16 mouse cellular contexts compared by ENCODE assay signal in genomic region chr16:36553624-36554023, GRCm38 (mm10). TPM values are rescaled to one million over a fixed set of nuclear protein-coding genes. Genes with fewer than 3 reads are reported as not detected.
DNase-seq lines count a peak whose midpoint lies in the region; ATAC-seq and TF ChIP-seq lines count a peak whose summit lies in the region.
"Had no signal": no experiment of that assay in that cellular context is flagged by ENCODE, and none has a peak within 500 bp of the region (broad histone marks: within the 10 kb centered on the region; RNA-seq: fewer than 3 reads in every experiment).

No protein-coding gene starts in this region.

- H3K9me3 ChIP-seq in liver, postnatal 0 days (ENCODE audit: low read length): no peaks in the 10 kb centered on the region; the same call in 1 of the 2 replicates
- H3K9me3 ChIP-seq in liver, embryonic 11.5 days (ENCODE audit: control insufficient read depth, low read length): peaks cover 5% of the 10 kb centered on the region; the same call in 1 of the 2 replicates
- H3K9me3 ChIP-seq: midbrain, embryonic 15.5 days had no signal

- H3K36me3 ChIP-seq in liver, postnatal 0 days (replicated peaks; ENCODE audit: insufficient read depth, low read length): no peaks in the 10 kb centered on the region
- no peaks in the 10 kb centered on the region for H3K36me3 ChIP-seq in liver, embryonic 11.5 days (ENCODE audit: control insufficient read depth, insufficient read depth, low read length)
- H3K36me3 ChIP-seq: embryonic facial prominence, embryonic 13.5 days; forebrain, embryonic 12.5 days; midbrain, embryonic 15.5 days had no signal

- DNase-seq in gastrocnemius, adult 2 months: no peak
- no peak for DNase-seq in gastrocnemius, adult 18-20 months (ENCODE audit: low spot score)
- no peak for DNase-seq in liver, postnatal 0 days
- no peak for DNase-seq in liver, embryonic 11.5 days (ENCODE audit: low spot score)
- DNase-seq in 416B (ENCODE audit: low read depth) (peak; percentile 5), R1 (ENCODE audit: low read depth, low spot score) (peak; percentile 63)
- no peak for DNase-seq in adrenal gland, postnatal 25 days
- no peak for DNase-seq in left cerebral cortex, postnatal 4 days
- DNase-seq: gastrocnemius, postnatal 25 days; heart, postnatal 10 days had no signal

- intact Hi-C loops in gastrocnemius, adult 2 months (cut with DNase I): no loop called here
- intact Hi-C loops in left cerebral cortex, postnatal 4 days (cut with DNase I): no loop called here

- H3K4me1 ChIP-seq in liver, postnatal 0 days (ENCODE audit: insufficient read depth): no peaks in the 10 kb centered on the region
- no peaks in the 10 kb centered on the region for H3K4me1 ChIP-seq in liver, embryonic 11.5 days (replicated peaks; ENCODE audit: control insufficient read depth, insufficient read depth, low read length)
- H3K4me1 ChIP-seq: embryonic facial prominence, embryonic 13.5 days; forebrain, embryonic 12.5 days; midbrain, embryonic 15.5 days had no signal

- no peak for TF ChIP-seq EP300 in liver, postnatal 0 days (IDR thresholded peaks at IDR 0.05; ENCODE audit: low read depth)

- ATAC-seq in liver, postnatal 0 days: no peak
- no peak for ATAC-seq in liver, embryonic 11.5 days (replicated peaks; ENCODE audit: low FRiP score)
- ATAC-seq: activated CD4-positive, CD25-positive, alpha-beta regulatory T cell, adult 4 months; inflammation-experienced regulatory T-cells, adult 6 months; midbrain, embryonic 15.5 days had no signal

- H3K4me3 ChIP-seq in gastrocnemius, adult 2 months: no peak overlapping the region
- no peak overlapping the region for H3K4me3 ChIP-seq in liver, postnatal 0 days (ENCODE audit: low read depth, low read length)
- H3K4me3 ChIP-seq in liver, embryonic 11.5 days (ENCODE audit: low read depth, low read length): no peak overlapping the region
- H3K4me3 ChIP-seq: embryonic facial prominence, embryonic 13.5 days; forebrain, embryonic 12.5 days; midbrain, embryonic 15.5 days had no signal

- H3K27ac ChIP-seq in gastrocnemius, adult 2 months: no peak overlapping the region
- no peak overlapping the region for H3K27ac ChIP-seq in liver, postnatal 0 days (ENCODE audit: low read depth)
- H3K27ac ChIP-seq in liver, embryonic 11.5 days (ENCODE audit: low read depth, low read length): no peak overlapping the region
- H3K27ac ChIP-seq: embryonic facial prominence, embryonic 13.5 days; forebrain, embryonic 12.5 days; midbrain, embryonic 15.5 days had no signal

- no peak overlapping the region for H3K9ac ChIP-seq in liver, postnatal 0 days (replicated peaks)
- no peak overlapping the region for H3K9ac ChIP-seq in liver, embryonic 11.5 days (ENCODE audit: low read depth, low read length)
- H3K9ac ChIP-seq: embryonic facial prominence, embryonic 13.5 days; forebrain, embryonic 12.5 days; midbrain, embryonic 15.5 days had no signal

- 77% methylated on average over 3 of the region's 3 CpGs for WGBS in liver, postnatal 0 days (ENCODE audit: insufficient replicate concordance)
- 87% methylated on average over 3 of the region's 3 CpGs for WGBS in liver, embryonic 11.5 days

- TF ChIP-seq CTCF in gastrocnemius, adult 2 months (IDR thresholded peaks at IDR 0.05): peak; percentile 37
- peak; percentile 59 for TF ChIP-seq CTCF in liver, postnatal 0 days (IDR thresholded peaks at IDR 0.05; ENCODE audit: low read depth)

- no peak overlapping the region for H3K4me2 ChIP-seq in liver, postnatal 0 days (ENCODE audit: low read depth, low read length)
- H3K4me2 ChIP-seq in liver, embryonic 11.5 days: no peak overlapping the region
- H3K4me2 ChIP-seq: embryonic facial prominence, embryonic 13.5 days; forebrain, embryonic 12.5 days; midbrain, embryonic 15.5 days had no signal

- no peaks in the 10 kb centered on the region for H3K27me3 ChIP-seq in liver, postnatal 0 days (ENCODE audit: insufficient read depth, low read length)
- no peaks in the 10 kb centered on the region for H3K27me3 ChIP-seq in liver, embryonic 11.5 days (replicated peaks; ENCODE audit: control insufficient read depth, insufficient read depth, low read length)
- H3K27me3 ChIP-seq: embryonic facial prominence, embryonic 13.5 days; forebrain, embryonic 12.5 days; midbrain, embryonic 15.5 days had no signal

RNA-seq across cellular contexts. Expression of gene Casr, which starts 8.3 kb away (rescaled TPM):
- 1 to 10 TPM; 1.7 to 2.5 TPM for total RNA-seq in gastrocnemius, adult 2 months (2021)
- total RNA-seq in gastrocnemius, adult 18-20 months (2021): 1 to 10 TPM; 5.4 to 9.7 TPM
- 0.04 TPM in 1 of 2 replicates, not detected in the other for polyA plus RNA-seq in liver, postnatal 0 days (2015; fragmentation: Nextera tagmentation; extraction: Ambion mirVana)
- polyA plus RNA-seq in liver, embryonic 11.5 days (2014; fragmentation: Nextera tagmentation; extraction: Ambion mirVana): 0.04 TPM in 1 of 2 replicates, not detected in the other
- total RNA-seq in adrenal gland, postnatal 25 days (2021): not detected in 2 replicates
- 1 to 10 TPM; 1.2 to 2.2 TPM for total RNA-seq in left cerebral cortex, postnatal 4 days (2021)
- polyA plus RNA-seq: activated CD4-positive, CD25-positive, alpha-beta regulatory T cell, adult 4 months; inflammation-experienced regulatory T-cells, adult 6 months; neural tube, embryonic 14.5 days had no signal

Comparison
In these comparisons a context has a peak if more than half of its experiments do, and no peak if none do; other contexts are left out.
1. DNase-seq: peak in 416B (single experiment) and R1 (single experiment); none in gastrocnemius, adult 2 months (single experiment), gastrocnemius, adult 18-20 months (single experiment), liver, postnatal 0 days (single experiment), liver, embryonic 11.5 days (single experiment), adrenal gland, postnatal 25 days (single experiment) and left cerebral cortex, postnatal 4 days (single experiment).